Mouse (Mus musculus): ENCODE data around the gene Gramd2. TPM values are rescaled to one million over a fixed set of nuclear protein-coding genes. Genes with fewer than 3 reads are reported as not detected.
A peak's percentile ranks its signal among the peaks of the same experiment; 100 is the strongest.

Gene Gramd2
- total RNA-seq (2014; fragmentation: Nextera tagmentation) (not detected in 2 replicates), total RNA-seq (2017) (not detected in 2 replicates), polyA plus RNA-seq (2012) (not detected in 2 replicates)

GRCm38 (mm10) chr9:59679678-59680533 lies at the start of gene Gramd2:
Gramd2 (plus strand) TSS chr9:59680144.
- TF ChIP-seq POLR2AphosphoS5 (IDR thresholded peaks at IDR 0.05; ENCODE audit: insufficient replicate concordance, low read depth, low read length): peak; percentile 20; the same call in 1 of the 2 replicates
- no peak for TF ChIP-seq GATA2 (IDR thresholded peaks at IDR 0.05; ENCODE audit: borderline replicate concordance, low read depth, low read length)
- ATAC-seq (ENCODE audit: extremely low read depth, insufficient number of reproducible peaks, low FRiP score, poor library complexity, severe bottlenecking) (no peak), DNase-seq (ENCODE audit: low spot score) (peak; percentile 55)
- H3K36me3 ChIP-seq (replicated peaks): peaks cover 53% of the 10 kb centered on the region
- H3K27me3 ChIP-seq (ENCODE audit: insufficient read depth, low read length): peaks cover 20% of the 10 kb centered on the region
- H3K4me1 ChIP-seq (ENCODE audit: insufficient read depth, low read depth, low read length): peaks cover 24% of the 10 kb centered on the region
- no peaks in the 10 kb centered on the region for H3K9me3 ChIP-seq (replicated peaks)
- H3K4me3 ChIP-seq (ENCODE audit: low read depth, low read length): peak within 1 kb of the TSS; percentile 23; the same call in 1 of the 2 replicates

- ATAC-seq (ENCODE audit: extremely low read depth, insufficient number of reproducible peaks, low FRiP score, poor library complexity, severe bottlenecking): no peak
- no peaks in the 10 kb centered on the region for H3K9me3 ChIP-seq (replicated peaks)
- TF ChIP-seq CTCF (IDR thresholded peaks at IDR 0.05; ENCODE audit: low read depth, low read length) (no peak), TAL1 (conservative IDR thresholded peaks at IDR 0.05; ENCODE audit: low read depth, low read length) (peak; percentile 59), GATA2 (IDR thresholded peaks at IDR 0.05; ENCODE audit: borderline replicate concordance, low read depth, low read length) (no peak), GATA1 (IDR thresholded peaks at IDR 0.05; ENCODE audit: borderline replicate concordance, low read length) (no peak), POLR2AphosphoS5 (IDR thresholded peaks at IDR 0.05; ENCODE audit: insufficient replicate concordance, low read depth, low read length) (no peak)
- no peak overlapping the region for H3K4me3 ChIP-seq (ENCODE audit: low read depth, low read length)
- H3K36me3 ChIP-seq (replicated peaks): peaks cover 78% of the 10 kb centered on the region
- peaks cover 17% of the 10 kb centered on the region for H3K4me1 ChIP-seq (ENCODE audit: insufficient read depth, low read depth, low read length)
- no peak for DNase-seq (ENCODE audit: low spot score)
- no peaks in the 10 kb centered on the region for H3K27me3 ChIP-seq (ENCODE audit: insufficient read depth, low read length)
Measured at GRCm38 (mm10) chr9:59638372-59638771, 41.6 kb upstream of the Gramd2 start.

- TF ChIP-seq TAL1 (conservative IDR thresholded peaks at IDR 0.05; ENCODE audit: low read depth, low read length): no peak
- no peak for TF ChIP-seq GATA2 (IDR thresholded peaks at IDR 0.05; ENCODE audit: borderline replicate concordance, low read depth, low read length)
- no peak for TF ChIP-seq GATA1 (IDR thresholded peaks at IDR 0.05; ENCODE audit: borderline replicate concordance, low read length)
- TF ChIP-seq POLR2AphosphoS5 (IDR thresholded peaks at IDR 0.05; ENCODE audit: insufficient replicate concordance, low read depth, low read length): no peak
- no peak for TF ChIP-seq CTCF (IDR thresholded peaks at IDR 0.05; ENCODE audit: low read depth, low read length)
- Histone ChIP-seq H3K4me1 (ENCODE audit: insufficient read depth, low read depth, low read length) (peaks cover 17% of the 10 kb centered on the region), H3K4me3 (ENCODE audit: low read depth, low read length) (no peak overlapping the region), H3K36me3 (replicated peaks) (peaks cover 73% of the 10 kb centered on the region), H3K9me3 (replicated peaks) (no peaks in the 10 kb centered on the region), H3K27me3 (ENCODE audit: insufficient read depth, low read length) (no peaks in the 10 kb centered on the region)
- no peak for DNase-seq (ENCODE audit: low spot score)
- no peak for ATAC-seq (ENCODE audit: extremely low read depth, insufficient number of reproducible peaks, low FRiP score, poor library complexity, severe bottlenecking)
Measured at GRCm38 (mm10) chr9:59639936-59640335, 40.0 kb upstream of the Gramd2 start.

GRCm38 (mm10) chr9:59641320-59641719 lies 38.6 kb upstream of the Gramd2 start:
- no peak overlapping the region for H3K4me3 ChIP-seq (ENCODE audit: low read depth, low read length)
- H3K36me3 ChIP-seq (replicated peaks): peaks cover 71% of the 10 kb centered on the region
- H3K9me3 ChIP-seq (replicated peaks): no peaks in the 10 kb centered on the region
- TF ChIP-seq TAL1 (conservative IDR thresholded peaks at IDR 0.05; ENCODE audit: low read depth, low read length) (no peak), GATA2 (IDR thresholded peaks at IDR 0.05; ENCODE audit: borderline replicate concordance, low read depth, low read length) (no peak), POLR2AphosphoS5 (IDR thresholded peaks at IDR 0.05; ENCODE audit: insufficient replicate concordance, low read depth, low read length) (no peak), GATA1 (IDR thresholded peaks at IDR 0.05; ENCODE audit: borderline replicate concordance, low read length) (no peak), CTCF (IDR thresholded peaks at IDR 0.05; ENCODE audit: low read depth, low read length) (no peak)
- DNase-seq (ENCODE audit: low spot score) (no peak), ATAC-seq (ENCODE audit: extremely low read depth, insufficient number of reproducible peaks, low FRiP score, poor library complexity, severe bottlenecking) (no peak)
- H3K4me1 ChIP-seq (ENCODE audit: insufficient read depth, low read depth, low read length): peaks cover 17% of the 10 kb centered on the region
- H3K27me3 ChIP-seq (ENCODE audit: insufficient read depth, low read length): no peaks in the 10 kb centered on the region

GRCm38 (mm10) chr9:59649911-59650310 lies 30.0 kb upstream of the Gramd2 start:
- DNase-seq (ENCODE audit: low spot score) (no peak), ATAC-seq (ENCODE audit: extremely low read depth, insufficient number of reproducible peaks, low FRiP score, poor library complexity, severe bottlenecking) (no peak)
- peaks cover 24% of the 10 kb centered on the region for H3K4me1 ChIP-seq (ENCODE audit: insufficient read depth, low read depth, low read length)
- no peaks in the 10 kb centered on the region for H3K27me3 ChIP-seq (ENCODE audit: insufficient read depth, low read length)
- peaks cover 52% of the 10 kb centered on the region for H3K36me3 ChIP-seq (replicated peaks)
- no peak for TF ChIP-seq GATA2 (IDR thresholded peaks at IDR 0.05; ENCODE audit: borderline replicate concordance, low read depth, low read length)
- no peak for TF ChIP-seq CTCF (IDR thresholded peaks at IDR 0.05; ENCODE audit: low read depth, low read length)
- H3K4me3 ChIP-seq (ENCODE audit: low read depth, low read length): no peak overlapping the region
- no peaks in the 10 kb centered on the region for H3K9me3 ChIP-seq (replicated peaks)

GRCm38 (mm10) chr9:59653371-59653770 lies 26.6 kb upstream of the Gramd2 start:
- Histone ChIP-seq H3K27me3 (ENCODE audit: insufficient read depth, low read length) (no peaks in the 10 kb centered on the region), H3K4me3 (ENCODE audit: low read depth, low read length) (peak overlapping the region; percentile 46; the same call in 1 of the 2 replicates), H3K9me3 (replicated peaks) (no peaks in the 10 kb centered on the region), H3K4me1 (ENCODE audit: insufficient read depth, low read depth, low read length) (peaks cover 29% of the 10 kb centered on the region), H3K36me3 (replicated peaks) (peaks cover 43% of the 10 kb centered on the region)
- peak; percentile 15; the same call in 1 of the 2 replicates for TF ChIP-seq TAL1 (conservative IDR thresholded peaks at IDR 0.05; ENCODE audit: low read depth, low read length)
- no peak for TF ChIP-seq CTCF (IDR thresholded peaks at IDR 0.05; ENCODE audit: low read depth, low read length)
- no peak for TF ChIP-seq POLR2AphosphoS5 (IDR thresholded peaks at IDR 0.05; ENCODE audit: insufficient replicate concordance, low read depth, low read length)
- TF ChIP-seq GATA2 (IDR thresholded peaks at IDR 0.05; ENCODE audit: borderline replicate concordance, low read depth, low read length): no peak
- no peak for TF ChIP-seq GATA1 (IDR thresholded peaks at IDR 0.05; ENCODE audit: borderline replicate concordance, low read length)
- DNase-seq (ENCODE audit: low spot score): peak; percentile 38
- peak; percentile 43 for ATAC-seq (ENCODE audit: extremely low read depth, insufficient number of reproducible peaks, low FRiP score, poor library complexity, severe bottlenecking)

Data from G1E (cell line).